ENCODE assay signal across 8 mouse cellular contexts in the genomic region with DNA sequence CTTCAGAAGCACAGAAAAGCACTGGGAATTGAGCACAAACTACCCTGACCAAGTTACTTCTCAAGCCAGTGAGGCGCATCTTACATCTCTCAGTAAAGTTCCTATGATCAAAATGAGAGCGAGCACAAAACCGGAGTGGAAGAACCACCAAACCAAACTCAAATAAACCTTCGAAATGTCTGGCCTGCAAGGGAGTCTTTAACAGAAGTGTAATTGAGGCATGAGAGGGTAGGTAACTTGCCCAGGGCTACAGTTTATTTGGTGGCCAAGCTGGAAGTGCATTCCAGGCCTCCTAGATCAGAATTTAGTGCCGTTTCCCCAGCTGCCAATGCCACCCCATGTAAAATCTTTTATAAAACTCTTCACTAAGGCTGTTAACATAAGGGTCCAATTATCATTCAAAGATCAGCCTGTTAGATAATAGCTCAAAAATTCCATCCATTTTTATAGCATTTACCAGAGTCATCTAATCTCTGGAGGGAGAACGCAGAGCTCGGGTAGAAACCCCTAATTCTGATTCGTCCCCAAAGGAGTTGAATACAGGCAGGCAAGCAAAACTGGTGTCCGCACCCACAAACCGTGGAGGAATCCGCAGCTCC.
DNase-seq lines count a peak whose midpoint lies in the region; ATAC-seq and TF ChIP-seq lines count a peak whose summit lies in the region.

No protein-coding gene starts in this region.

- no peak for DNase-seq in kidney, postnatal 0 days (ENCODE audit: low spot score)
- DNase-seq in kidney, postnatal 10 days: no peak
- no peak for DNase-seq in cerebellum, adult 11-12 months
- no peak for DNase-seq in urinary bladder, adult 2 months (ENCODE audit: low spot score)
- no peak for DNase-seq in layer of hippocampus, postnatal 36 days

- H3K9me3 ChIP-seq in kidney, postnatal 0 days (replicated peaks; ENCODE audit: low read length): no peaks in the 10 kb centered on the region
- H3K9me3 ChIP-seq in hindbrain, embryonic 15.5 days: no peaks in the 10 kb centered on the region
- no peaks in the 10 kb centered on the region for H3K9me3 ChIP-seq in midbrain, embryonic 16.5 days (replicated peaks; ENCODE audit: control insufficient read depth, low read length, poor library complexity, severe bottlenecking)

- H3K36me3 ChIP-seq in kidney, postnatal 0 days (ENCODE audit: insufficient read depth, low read length): no peaks in the 10 kb centered on the region
- no peaks in the 10 kb centered on the region for H3K36me3 ChIP-seq in hindbrain, embryonic 15.5 days
- H3K36me3 ChIP-seq in midbrain, embryonic 16.5 days (ENCODE audit: control insufficient read depth, insufficient read depth, low read length): no peaks in the 10 kb centered on the region

- peaks cover 17% of the 10 kb centered on the region; the same call in 1 of the 2 replicates for H3K4me1 ChIP-seq in kidney, postnatal 0 days (replicated peaks; ENCODE audit: insufficient read depth, low read length)
- peaks cover 7% of the 10 kb centered on the region; the same call in 1 of the 2 replicates for H3K4me1 ChIP-seq in cortical plate, adult 2 months (ENCODE audit: control insufficient read depth, insufficient read depth, low read length)
- H3K4me1 ChIP-seq in hindbrain, embryonic 15.5 days (replicated peaks): peaks cover 51% of the 10 kb centered on the region
- peaks cover 36% of the 10 kb centered on the region for H3K4me1 ChIP-seq in midbrain, embryonic 16.5 days (ENCODE audit: control insufficient read depth, insufficient read depth, low read length)

- no peak for TF ChIP-seq POLR2A in cortical plate, adult 2 months (IDR thresholded peaks at IDR 0.05; ENCODE audit: extremely low read depth, insufficient read depth, low read length)

- WGBS in kidney, postnatal 0 days: 16% methylated on average over 11 of the region's 11 CpGs
- 20% methylated on average over 11 of the region's 11 CpGs for WGBS in hindbrain, embryonic 15.5 days
- WGBS in midbrain, embryonic 16.5 days: 18% methylated on average over 11 of the region's 11 CpGs

- H3K27me3 ChIP-seq in kidney, postnatal 0 days (ENCODE audit: insufficient read depth, low read length): no peaks in the 10 kb centered on the region
- H3K27me3 ChIP-seq in hindbrain, embryonic 15.5 days: no peaks in the 10 kb centered on the region
- no peaks in the 10 kb centered on the region for H3K27me3 ChIP-seq in midbrain, embryonic 16.5 days (ENCODE audit: control insufficient read depth, insufficient read depth, low read depth, low read length)

- no peak for TF ChIP-seq CTCF in kidney, postnatal 0 days (IDR thresholded peaks at IDR 0.05; ENCODE audit: low read depth)
- no peak for TF ChIP-seq CTCF in cortical plate, adult 2 months (IDR thresholded peaks at IDR 0.05; ENCODE audit: extremely low read depth, insufficient read depth, low read length)

- no peak overlapping the region for H3K27ac ChIP-seq in kidney, postnatal 0 days
- H3K27ac ChIP-seq in cortical plate, adult 2 months (ENCODE audit: insufficient read depth, low read length): no peak overlapping the region
- no peak overlapping the region for H3K27ac ChIP-seq in hindbrain, embryonic 15.5 days (replicated peaks)
- no peak overlapping the region for H3K27ac ChIP-seq in midbrain, embryonic 16.5 days (ENCODE audit: low read length)

- no peak for ATAC-seq in kidney, postnatal 0 days (replicated peaks; ENCODE audit: low FRiP score, low read depth)
- no peak for ATAC-seq in hindbrain, embryonic 15.5 days (ENCODE audit: low FRiP score, low read depth)
- no peak for ATAC-seq in midbrain, embryonic 16.5 days

- H3K4me3 ChIP-seq in kidney, postnatal 0 days (replicated peaks; ENCODE audit: low read depth, low read length): peak overlapping the region; percentile 67
- H3K4me3 ChIP-seq in cortical plate, adult 2 months (ENCODE audit: insufficient read depth, low read length): peak overlapping the region; percentile 61
- H3K4me3 ChIP-seq in hindbrain, embryonic 15.5 days: peak overlapping the region; percentile 79
- H3K4me3 ChIP-seq in midbrain, embryonic 16.5 days (ENCODE audit: low read depth, low read length): peak overlapping the region; percentile 99

- H3K4me2 ChIP-seq in kidney, postnatal 0 days (ENCODE audit: low read length): peak overlapping the region; percentile 98
- peak overlapping the region; percentile 77 for H3K4me2 ChIP-seq in hindbrain, embryonic 15.5 days
- peak overlapping the region; percentile 94 for H3K4me2 ChIP-seq in midbrain, embryonic 16.5 days (ENCODE audit: low read length)

- peak overlapping the region; percentile 90 for H3K9ac ChIP-seq in kidney, postnatal 0 days (ENCODE audit: low read depth, low read length)
- H3K9ac ChIP-seq in hindbrain, embryonic 15.5 days: peak overlapping the region; percentile 62
- H3K9ac ChIP-seq in midbrain, embryonic 16.5 days (ENCODE audit: low read depth, low read length): peak overlapping the region; percentile 92
